Mouse (Mus musculus) olfactory bulb, adult 2 months (tissue): ENCODE data around the gene A230050P20Rik. TPM values are rescaled to one million over a fixed set of nuclear protein-coding genes. Genes with fewer than 3 reads are reported as not detected.

Source experiments
- H3K27ac ChIP-seq: fragments of 200-500 bp; 2 replicates; pipeline ENCODE4 v1.5.1; 2012; ENCODE audit warnings: low read depth, low read length; ENCODE audit not compliant: insufficient read depth
- H3K4me1 ChIP-seq: fragments of 200-500 bp; 2 replicates; pipeline ENCODE4 v1.6.1; 2012; ENCODE audit warnings: low read length; ENCODE audit not compliant: control insufficient read depth, insufficient read depth
- H3K4me3 ChIP-seq: fragments of 200-500 bp; 2 replicates; pipeline ENCODE4 v1.5.1; 2012; ENCODE audit warnings: mild to moderate bottlenecking, low read depth, low read length, moderate library complexity; ENCODE audit not compliant: insufficient read depth
- CTCF ChIP-seq: fragments of 200-500 bp; IDR thresholded peaks from 2 replicates; pipeline ENCODE4 v1.5.1; 2012; ENCODE audit warnings: low read depth, mild to moderate bottlenecking, low read length, moderate library complexity; ENCODE audit not compliant: insufficient read depth
- POLR2A ChIP-seq: fragments of 200-500 bp; IDR thresholded peaks from 2 replicates; pipeline ENCODE4 v1.6.1; 2012; ENCODE audit warnings: mild to moderate bottlenecking, low read depth, low read length, moderate library complexity; ENCODE audit not compliant: insufficient read depth
- WGBS: fragments of 180-500 bp; shearing (Covaris S2); methylation state at CpG from one replicate; pipeline ENCODE4 v1.1.7; 2018; 5-methylcytosine and 5-hydroxymethylcytosine counted together
- polyA plus RNA-seq: library from polyadenylated mRNA; stranded (reverse); fragments of >200 nt; gene quantifications from 2 replicates; pipeline ENCODE4 v1.2.4, GENCODE M21; 2012; ENCODE audit warnings: low replicate concordance; ENCODE audit not compliant: missing spikeins, insufficient read depth, insufficient read length

Gene A230050P20Rik
- polyA plus RNA-seq, 1 experiment: not detected

- Histone ChIP-seq H3K4me1 (peaks cover 14% of the 10 kb centered on the region), H3K4me3 (peak within 1 kb of the TSS; percentile 58), H3K27ac (peak within 1 kb of the TSS; percentile 89)
- no peak for TF ChIP-seq POLR2A
- TF ChIP-seq CTCF: no peak
- 90% methylated on average over 13 of the region's 13 CpGs for WGBS
These were observed 10.8 kb downstream of the A230050P20Rik start, which contains the start of gene Angptl6 for GRCm38 (mm10) chr9:20879097-20879792. TSS of gene Angptl6 (minus strand) at chr9:20879727.

- H3K4me3 ChIP-seq: no peak overlapping the region
- peaks cover 8% of the 10 kb centered on the region; the same call in 1 of the 2 replicates for H3K4me1 ChIP-seq
- no peak for TF ChIP-seq CTCF
- no peak for TF ChIP-seq POLR2A
- 87% methylated on average over 2 of the region's 2 CpGs for WGBS
- H3K27ac ChIP-seq: no peak overlapping the region
These were observed 18.1 kb downstream of the A230050P20Rik start for GRCm38 (mm10) chr9:20886563-20886962.

DNA sequence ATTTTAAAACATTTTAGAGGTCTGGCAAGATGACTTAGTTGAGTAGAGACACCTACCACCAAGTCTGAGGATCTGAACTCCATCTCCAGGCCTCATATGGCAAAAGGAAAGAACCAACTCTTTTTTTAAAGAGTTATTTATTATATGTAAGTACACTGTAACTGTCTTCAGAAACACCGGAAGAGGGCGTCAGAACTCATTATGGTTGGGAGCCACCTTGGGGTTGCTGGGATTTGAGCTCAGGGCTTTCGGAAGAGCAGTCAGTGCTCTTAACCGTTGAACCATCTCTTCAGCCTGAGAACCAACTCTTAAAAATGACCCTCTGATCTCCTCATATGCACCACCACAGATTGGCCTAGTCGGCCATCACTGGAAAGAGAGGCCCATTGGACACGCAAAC, 18.7 kb downstream of the A230050P20Rik start:
- whole genome bisulfite sequencing: 89% methylated on average over 6 of the region's 6 CpGs
- peaks cover 8% of the 10 kb centered on the region; the same call in 1 of the 2 replicates for H3K4me1 ChIP-seq
- TF ChIP-seq CTCF (no peak), POLR2A (no peak)
- no peak overlapping the region for H3K4me3 ChIP-seq
- H3K27ac ChIP-seq: no peak overlapping the region

- under 1% methylated on average over 43 of the region's 43 CpGs for WGBS
- Histone ChIP-seq H3K27ac (peak within 1 kb of the TSS; percentile 95), H3K4me3 (peak within 1 kb of the TSS; percentile 62), H3K4me1 (peaks cover 8% of the 10 kb centered on the region; the same call in 1 of the 2 replicates)
- TF ChIP-seq POLR2A (peak; percentile 58), CTCF (no peak)
These were observed 19.4 kb downstream of the A230050P20Rik start, which contains the start of gene Ppan for GRCm38 (mm10) chr9:20887704-20888385. TSS of gene Ppan (plus strand) at chr9:20888175.

GRCm38 (mm10) chr9:20888386-20888765, 19.9 kb downstream of the A230050P20Rik start:
- Histone ChIP-seq H3K4me3 (peak overlapping the region; percentile 62), H3K4me1 (peaks cover 8% of the 10 kb centered on the region; the same call in 1 of the 2 replicates), H3K27ac (no peak overlapping the region)
- WGBS: 0% methylated on average over 30 of the region's 30 CpGs
- no peak for TF ChIP-seq CTCF
- TF ChIP-seq POLR2A: no peak

- Histone ChIP-seq H3K4me1 (peaks cover 8% of the 10 kb centered on the region; the same call in 1 of the 2 replicates), H3K4me3 (no peak overlapping the region), H3K27ac (no peak overlapping the region)
- 85% methylated on average over 29 of the region's 29 CpGs for WGBS
- no peak for TF ChIP-seq CTCF
These were observed 21.0 kb downstream of the A230050P20Rik start for GRCm38 (mm10) chr9:20889185-20890141.

- Histone ChIP-seq H3K4me1 (peaks cover 8% of the 10 kb centered on the region; the same call in 1 of the 2 replicates), H3K27ac (no peak overlapping the region), H3K4me3 (no peak overlapping the region)
- 92% methylated on average over 5 of the region's 5 CpGs for WGBS
- no peak for TF ChIP-seq POLR2A
- TF ChIP-seq CTCF: no peak
These were observed 22.0 kb downstream of the A230050P20Rik start for GRCm38 (mm10) chr9:20890411-20890810.

DNA sequence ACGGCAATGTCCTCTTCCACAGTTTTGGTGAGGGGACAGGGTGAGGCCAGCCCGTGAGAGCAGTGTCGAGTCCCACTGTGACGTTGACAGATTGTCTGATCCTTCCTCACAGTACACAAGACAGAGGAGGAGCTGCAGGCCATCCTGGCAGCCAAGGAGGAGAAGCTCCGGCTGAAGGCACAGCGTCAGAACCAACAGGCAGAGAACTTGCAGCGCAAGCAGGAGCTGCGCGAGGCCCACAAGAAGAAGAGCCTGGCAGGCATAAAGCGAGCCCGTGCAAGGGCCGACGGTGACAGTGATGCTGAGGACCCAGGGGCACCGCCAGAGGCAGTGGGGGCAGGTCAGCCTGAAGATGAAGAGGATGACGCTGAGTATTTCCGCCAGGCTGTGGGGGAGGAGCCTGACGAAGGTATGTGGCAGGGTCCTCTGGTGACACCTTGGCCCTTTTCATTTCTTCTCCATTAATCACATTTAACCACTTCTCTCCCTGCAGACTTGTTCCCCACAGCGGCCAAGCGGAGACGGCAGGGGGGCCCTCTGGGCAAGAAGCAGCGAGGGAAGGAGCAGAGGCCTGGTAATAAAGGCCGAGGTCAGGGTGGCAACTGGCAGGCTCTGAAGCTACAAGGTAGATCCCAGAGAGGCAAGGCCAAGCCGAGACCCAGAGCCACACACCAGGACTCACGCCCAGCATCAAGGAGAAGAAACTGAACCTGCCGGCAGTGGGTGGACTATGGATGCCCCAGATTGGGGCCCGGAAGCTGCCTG, 23.1 kb downstream of the A230050P20Rik start:
- Histone ChIP-seq H3K4me1 (peaks cover 12% of the 10 kb centered on the region; the same call in 1 of the 2 replicates), H3K27ac (no peak overlapping the region), H3K4me3 (no peak overlapping the region)
- TF ChIP-seq POLR2A (no peak), CTCF (no peak)
- 79% methylated on average over 26 of the region's 26 CpGs for WGBS
